Mouse (Mus musculus) heart, postnatal 0 days (tissue): ENCODE data around the gene Elp4. TPM values are rescaled to one million over a fixed set of nuclear protein-coding genes. Genes with fewer than 3 reads are reported as not detected.
A peak's percentile ranks its signal among the peaks of the same experiment; 100 is the strongest.

ENCODE experiments used
- ATAC-seq: fragments of 200-750 bp; cut with Nextera tagmentation; 2 replicates; pipeline ENCODE4 v1.8.0; 2017; ENCODE audit warnings: low read depth, moderate number of reproducible peaks, moderate library complexity; ENCODE audit not compliant: insufficient read depth
- DNase-seq: peaks from one replicate; pipeline ENCODE4 v3.0.0-alpha.2; 2016; ENCODE audit warnings: low spot score
- H3K27ac ChIP-seq: fragments of 300-500 bp; sonication (generic); 2 replicates; pipeline ENCODE4 v1.5.1; 2014; ENCODE audit warnings: low read depth, mild to moderate bottlenecking
- H3K27me3 ChIP-seq: fragments of 300-500 bp; sonication (generic); 2 replicates; pipeline ENCODE4 v1.6.1; 2014; ENCODE audit warnings: low read length, mixed read lengths; ENCODE audit not compliant: control insufficient read depth, insufficient read depth
- H3K36me3 ChIP-seq: fragments of 300-500 bp; sonication (generic); replicated peaks from 2 replicates; pipeline ENCODE4 v1.6.1; 2014; ENCODE audit warnings: low read length, mixed read lengths; ENCODE audit not compliant: control insufficient read depth, insufficient read depth
- H3K4me1 ChIP-seq: fragments of 300-500 bp; sonication (generic); 2 replicates; pipeline ENCODE4 v1.6.1; 2014; ENCODE audit warnings: antibody characterized with exemption; ENCODE audit not compliant: control insufficient read depth, insufficient read depth
- H3K4me2 ChIP-seq: fragments of 300-500 bp; sonication (generic); 2 replicates; pipeline ENCODE4 v1.6.1; 2014; ENCODE audit warnings: low read depth, mild to moderate bottlenecking, low read length, moderate library complexity
- H3K4me3 ChIP-seq: fragments of 300-500 bp; sonication (generic); 2 replicates; pipeline ENCODE4 v1.5.1; 2014; ENCODE audit warnings: low read depth, low read length
- H3K9ac ChIP-seq: fragments of 300-500 bp; sonication (generic); replicated peaks from 2 replicates; pipeline ENCODE4 v1.6.1; 2014; ENCODE audit warnings: low read depth, low read length, mixed read lengths
- H3K9me3 ChIP-seq: fragments of 300-500 bp; sonication (generic); replicated peaks from 2 replicates; pipeline ENCODE4 v1.6.1; 2016; ENCODE audit warnings: low read length; ENCODE audit not compliant: control insufficient read depth
- CTCF ChIP-seq: IDR thresholded peaks from 2 replicates; pipeline ENCODE4 v1.5.1; 2016; ENCODE audit warnings: antibody characterized with exemption, control low read depth, low read depth
- EP300 ChIP-seq: IDR thresholded peaks from 2 replicates; pipeline ENCODE4 v1.6.1; 2016; ENCODE audit warnings: antibody characterized with exemption, low read depth
- WGBS: fragments of 180-500 bp; shearing (Covaris S2); extraction: QIAGEN DNeasy Blood & Tissue Kit; methylation state at CpG from one replicate; pipeline ENCODE4 v1.1.7; 2014; 5-methylcytosine and 5-hydroxymethylcytosine counted together
- polyA plus RNA-seq: library from polyadenylated mRNA; unstranded; fragments of >200 nt; fragmentation: Nextera tagmentation; extraction: Ambion mirVana; gene quantifications from 2 replicates; pipeline ENCODE4 v1.2.1, GENCODE M21; 2015
- total RNA-seq: library from RNA; depleted of rRNA; stranded (reverse); fragments of >200 nt; gene quantifications from 2 replicates; pipeline ENCODE4 v1.2.3, GENCODE M21; 2014; ENCODE audit warnings: low replicate concordance

Elp4 gene
- total and polyA plus RNA-seq, 2 experiments from 2014 or later: 3.0 to 13.1 TPM

- H3K9ac ChIP-seq: no peak overlapping the region
- H3K36me3 ChIP-seq: no peaks in the 10 kb centered on the region
- no peaks in the 10 kb centered on the region for H3K9me3 ChIP-seq
- no peak for TF ChIP-seq EP300
- no peak for TF ChIP-seq CTCF
- no peak overlapping the region for H3K4me2 ChIP-seq
- no peaks in the 10 kb centered on the region for H3K27me3 ChIP-seq
- H3K4me1 ChIP-seq: no peaks in the 10 kb centered on the region
- WGBS: 56% methylated on average over 3 of the region's 3 CpGs
- ATAC-seq (peak; percentile 81), DNase-seq (peak; percentile 23)
- peak overlapping the region; percentile 16 for H3K27ac ChIP-seq
- no peak overlapping the region for H3K4me3 ChIP-seq
These were observed 89.2 kb downstream of the Elp4 start for GRCm38 (mm10) chr2:105815170-105815569.

- H3K4me3 ChIP-seq: no peak overlapping the region
- 81% methylated on average over 3 of the region's 3 CpGs for WGBS
- DNase-seq (no peak), ATAC-seq (no peak)
- TF ChIP-seq EP300 (no peak), CTCF (no peak)
- H3K4me2 ChIP-seq: no peak overlapping the region
- H3K36me3 ChIP-seq: no peaks in the 10 kb centered on the region
- no peaks in the 10 kb centered on the region for H3K4me1 ChIP-seq
- no peak overlapping the region for H3K9ac ChIP-seq
- H3K27ac ChIP-seq: no peak overlapping the region
- no peaks in the 10 kb centered on the region for H3K9me3 ChIP-seq
- no peaks in the 10 kb centered on the region for H3K27me3 ChIP-seq
These were observed 91.3 kb downstream of the Elp4 start for GRCm38 (mm10) chr2:105813041-105813440.

DNA sequence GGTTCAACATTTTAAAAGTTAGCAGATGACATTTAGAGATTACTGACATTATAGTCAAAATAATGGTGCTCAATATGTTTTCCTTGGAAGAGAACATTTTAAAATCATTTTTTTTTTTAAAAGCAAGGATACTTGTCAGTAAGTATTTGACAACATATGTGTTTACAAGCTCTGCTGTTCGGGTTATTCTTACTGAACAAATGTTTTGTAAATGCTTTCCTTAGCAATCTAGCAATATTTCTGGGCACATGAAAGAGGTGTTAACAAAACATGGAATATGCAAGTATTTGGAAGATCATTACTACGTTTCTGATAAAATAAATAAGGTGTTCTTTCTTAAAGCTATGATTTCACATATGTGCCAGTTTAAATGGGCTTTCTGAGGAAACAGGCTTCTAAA is 94.1 kb downstream of the Elp4 start:
- H3K27ac ChIP-seq: no peak overlapping the region
- DNase-seq (no peak), ATAC-seq (no peak)
- H3K9me3 ChIP-seq: no peaks in the 10 kb centered on the region
- no peaks in the 10 kb centered on the region for H3K36me3 ChIP-seq
- no peak overlapping the region for H3K4me2 ChIP-seq
- H3K9ac ChIP-seq: no peak overlapping the region
- TF ChIP-seq CTCF: no peak
- no peak for TF ChIP-seq EP300
- H3K27me3 ChIP-seq: no peaks in the 10 kb centered on the region
- H3K4me3 ChIP-seq: no peak overlapping the region
- WGBS: 78% methylated on average over 2 of the region's 2 CpGs
- H3K4me1 ChIP-seq: no peaks in the 10 kb centered on the region

GRCm38 (mm10) chr2:105806571-105806970 is 97.8 kb downstream of the Elp4 start:
- ATAC-seq: no peak
- Histone ChIP-seq H3K27me3 (no peaks in the 10 kb centered on the region), H3K27ac (no peak overlapping the region), H3K4me1 (no peaks in the 10 kb centered on the region), H3K4me2 (no peak overlapping the region), H3K36me3 (no peaks in the 10 kb centered on the region), H3K4me3 (no peak overlapping the region), H3K9me3 (no peaks in the 10 kb centered on the region), H3K9ac (no peak overlapping the region)
- 64% methylated on average over 2 of the region's 2 CpGs for WGBS
- no peak for TF ChIP-seq CTCF
- TF ChIP-seq EP300: no peak
- no peak for DNase-seq

- H3K4me3 ChIP-seq: no peak overlapping the region
- WGBS: 68% methylated on average over 4 of the region's 4 CpGs
- H3K27ac ChIP-seq: no peak overlapping the region
- H3K4me1 ChIP-seq: no peaks in the 10 kb centered on the region
- no peaks in the 10 kb centered on the region for H3K27me3 ChIP-seq
- DNase-seq: no peak
- TF ChIP-seq CTCF (no peak), EP300 (no peak)
- no peaks in the 10 kb centered on the region for H3K36me3 ChIP-seq
- H3K9ac ChIP-seq: no peak overlapping the region
- H3K9me3 ChIP-seq: no peaks in the 10 kb centered on the region
- H3K4me2 ChIP-seq: no peak overlapping the region
- ATAC-seq: no peak
These were observed 98.3 kb downstream of the Elp4 start for GRCm38 (mm10) chr2:105806047-105806446.

DNA sequence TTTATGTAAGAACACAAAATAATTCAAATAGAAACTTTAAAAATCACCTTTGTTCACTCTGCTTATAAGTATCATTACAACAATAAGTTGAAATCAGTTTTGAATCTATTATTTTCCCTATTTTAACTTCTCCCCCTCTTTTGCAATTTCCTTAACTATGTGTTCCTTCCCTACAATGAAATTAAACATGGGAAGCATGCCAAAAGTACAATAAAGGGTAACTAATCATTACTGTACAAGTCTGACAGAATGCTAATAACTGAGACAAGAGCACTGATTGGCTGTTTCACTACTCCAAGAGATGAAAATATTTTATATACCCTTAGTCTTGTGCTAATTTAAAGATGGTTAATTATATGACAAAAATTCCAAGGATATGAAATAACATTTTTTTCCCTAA is 99.2 kb downstream of the Elp4 start:
- Histone ChIP-seq H3K36me3 (no peaks in the 10 kb centered on the region), H3K27ac (no peak overlapping the region), H3K4me2 (no peak overlapping the region), H3K27me3 (no peaks in the 10 kb centered on the region), H3K9me3 (no peaks in the 10 kb centered on the region), H3K4me3 (no peak overlapping the region), H3K9ac (no peak overlapping the region), H3K4me1 (0 out of 2 replicates have a peak, but pooled peaks cover 4% of the 10 kb centered on the region)
- TF ChIP-seq EP300: no peak
- no peak for TF ChIP-seq CTCF
- ATAC-seq (no peak), DNase-seq (no peak)
